Mouse (Mus musculus) kidney, adult 2 months (tissue): ENCODE data around the gene Agbl4.

Experiments used
- CTCF ChIP-seq: fragments of 200-500 bp; conservative IDR thresholded peaks from 2 replicates; pipeline ENCODE4 v1.5.1; 2011; ENCODE audit warnings: low read depth, mild to moderate bottlenecking, control low read depth, low read length, moderate library complexity, mixed read lengths; ENCODE audit not compliant: insufficient read depth, insufficient read length
- POLR2A ChIP-seq: fragments of 200-500 bp; IDR thresholded peaks from one replicate; pipeline ENCODE4 v1.6.1; 2011; ENCODE audit warnings: low read depth, low read length, control low read depth

GRCm38 (mm10) chr4:111420955-111421354, 1023.5 kb downstream of the Agbl4 start:
- TF ChIP-seq CTCF (no peak), POLR2A (no peak)
